Mouse (Mus musculus) mesoderm, embryonic 11.5 days (tissue): ENCODE results near the gene Gm20696.

ENCODE experiments used
- DNase-seq: peaks from one replicate; pipeline ENCODE4 v3.0.0-alpha.2; 2012; ENCODE audit warnings: low read depth, low spot score

Gm20696 gene

GRCm38 (mm10) chr6:99295495-99295894 is 371.1 kb downstream of the Gm20696 start:
- DNase-seq: no peak

- no peak for DNase-seq
Observed at GRCm38 (mm10) chr6:99289220-99289619, 377.4 kb downstream of the Gm20696 start.

- no peak for DNase-seq
Observed at GRCm38 (mm10) chr6:99285026-99285425, 381.6 kb downstream of the Gm20696 start.

GRCm38 (mm10) chr6:99284019-99284418 is 382.6 kb downstream of the Gm20696 start:
- no peak for DNase-seq

- no peak for DNase-seq
Observed at GRCm38 (mm10) chr6:99282866-99283657, 383.5 kb downstream of the Gm20696 start.

GRCm38 (mm10) chr6:99281433-99281832 is 385.2 kb downstream of the Gm20696 start:
- DNase-seq: no peak

GRCm38 (mm10) chr6:99280619-99281018 is 386.0 kb downstream of the Gm20696 start:
- no peak for DNase-seq

GRCm38 (mm10) chr6:99277251-99277650 is 389.3 kb downstream of the Gm20696 start:
- DNase-seq: no peak

GRCm38 (mm10) chr6:99276297-99276653 is 390.3 kb downstream of the Gm20696 start:
- no peak for DNase-seq

GRCm38 (mm10) chr6:99275381-99276296 is 391.0 kb downstream of the Gm20696 start:
- DNase-seq: no peak

- no peak for DNase-seq
Observed at GRCm38 (mm10) chr6:99274667-99275066, 391.9 kb downstream of the Gm20696 start.

- DNase-seq: no peak
Observed at GRCm38 (mm10) chr6:99274222-99274621, 392.4 kb downstream of the Gm20696 start.

- no peak for DNase-seq
Observed at GRCm38 (mm10) chr6:99273177-99273576, 393.4 kb downstream of the Gm20696 start.

- no peak for DNase-seq
Observed at GRCm38 (mm10) chr6:99272174-99272573, 394.4 kb downstream of the Gm20696 start.

- no peak for DNase-seq
Observed at GRCm38 (mm10) chr6:99271741-99272140, 394.9 kb downstream of the Gm20696 start.

GRCm38 (mm10) chr6:99269921-99270320 is 396.7 kb downstream of the Gm20696 start:
- no peak for DNase-seq

GRCm38 (mm10) chr6:99268171-99269061 is 398.2 kb downstream of the Gm20696 start:
- no peak for DNase-seq

GRCm38 (mm10) chr6:99265945-99266656 is 400.5 kb downstream of the Gm20696 start:
- DNase-seq: no peak

- no peak for DNase-seq
Observed at GRCm38 (mm10) chr6:99265173-99265572, 401.4 kb downstream of the Gm20696 start.

- no peak for DNase-seq
Observed at GRCm38 (mm10) chr6:99264192-99265093, 402.2 kb downstream of the Gm20696 start.
